Mouse (Mus musculus) olfactory bulb, adult 2 months (tissue): ENCODE measurements around the gene Parp3. TPM values are rescaled to one million over a fixed set of nuclear protein-coding genes. Genes with fewer than 3 reads are reported as not detected.
A peak's percentile ranks its signal among the peaks of the same experiment; 100 is the strongest.

Source experiments
- H3K27ac ChIP-seq: fragments of 200-500 bp; 2 replicates; pipeline ENCODE4 v1.5.1; 2012; ENCODE audit warnings: low read depth, low read length; ENCODE audit not compliant: insufficient read depth
- H3K4me1 ChIP-seq: fragments of 200-500 bp; 2 replicates; pipeline ENCODE4 v1.6.1; 2012; ENCODE audit warnings: low read length; ENCODE audit not compliant: control insufficient read depth, insufficient read depth
- H3K4me3 ChIP-seq: fragments of 200-500 bp; 2 replicates; pipeline ENCODE4 v1.5.1; 2012; ENCODE audit warnings: mild to moderate bottlenecking, low read depth, low read length, moderate library complexity; ENCODE audit not compliant: insufficient read depth
- CTCF ChIP-seq: fragments of 200-500 bp; IDR thresholded peaks from 2 replicates; pipeline ENCODE4 v1.5.1; 2012; ENCODE audit warnings: low read depth, mild to moderate bottlenecking, low read length, moderate library complexity; ENCODE audit not compliant: insufficient read depth
- POLR2A ChIP-seq: fragments of 200-500 bp; IDR thresholded peaks from 2 replicates; pipeline ENCODE4 v1.6.1; 2012; ENCODE audit warnings: mild to moderate bottlenecking, low read depth, low read length, moderate library complexity; ENCODE audit not compliant: insufficient read depth
- WGBS: fragments of 180-500 bp; shearing (Covaris S2); methylation state at CpG from one replicate; pipeline ENCODE4 v1.1.7; 2018; 5-methylcytosine and 5-hydroxymethylcytosine counted together
- polyA plus RNA-seq: library from polyadenylated mRNA; stranded (reverse); fragments of >200 nt; gene quantifications from 2 replicates; pipeline ENCODE4 v1.2.4, GENCODE M21; 2012; ENCODE audit warnings: low replicate concordance; ENCODE audit not compliant: missing spikeins, insufficient read depth, insufficient read length

Gene Parp3
- polyA plus RNA-seq, 1 experiment: not detected

GRCm38 (mm10) chr9:106475663-106476001 is 1.1 kb downstream of the Parp3 start, which contains the start of gene Rrp9:
Gene Rrp9, plus strand, starts transcription at chr9:106475963.
- Histone ChIP-seq H3K27ac (no peak within 1 kb of the TSS), H3K4me1 (peaks cover 46% of the 10 kb centered on the region), H3K4me3 (no peak within 1 kb of the TSS)
- 86% methylated on average over 10 of the region's 10 CpGs for WGBS
- TF ChIP-seq POLR2A: no peak
- no peak for TF ChIP-seq CTCF

- H3K4me1 ChIP-seq: peaks cover 46% of the 10 kb centered on the region
- TF ChIP-seq POLR2A (no peak), CTCF (no peak)
- no peak overlapping the region for H3K4me3 ChIP-seq
- 67% methylated on average over 7 of the region's 7 CpGs for WGBS
- no peak overlapping the region for H3K27ac ChIP-seq
Observed at GRCm38 (mm10) chr9:106475046-106475445, 1.7 kb downstream of the Parp3 start.

GRCm38 (mm10) chr9:106474456-106474855 is 2.3 kb downstream of the Parp3 start:
- peaks cover 46% of the 10 kb centered on the region for H3K4me1 ChIP-seq
- no peak overlapping the region for H3K4me3 ChIP-seq
- 11% methylated on average over 6 of the region's 6 CpGs for WGBS
- TF ChIP-seq POLR2A (no peak), CTCF (peak; percentile 45; the same call in 1 of the 2 replicates)
- H3K27ac ChIP-seq: no peak overlapping the region

GRCm38 (mm10) chr9:106473753-106474105 is 3.0 kb downstream of the Parp3 start:
- Histone ChIP-seq H3K4me1 (peaks cover 46% of the 10 kb centered on the region), H3K4me3 (no peak overlapping the region), H3K27ac (no peak overlapping the region)
- TF ChIP-seq POLR2A (no peak), CTCF (no peak)
- 77% methylated on average over 5 of the region's 5 CpGs for WGBS

GRCm38 (mm10) chr9:106473081-106473752 is 3.5 kb downstream of the Parp3 start:
- TF ChIP-seq CTCF (no peak), POLR2A (no peak)
- Histone ChIP-seq H3K4me3 (no peak overlapping the region), H3K4me1 (peaks cover 45% of the 10 kb centered on the region), H3K27ac (no peak overlapping the region)
- 93% methylated on average over 16 of the region's 16 CpGs for WGBS

- Histone ChIP-seq H3K4me3 (no peak overlapping the region), H3K27ac (no peak overlapping the region), H3K4me1 (peaks cover 42% of the 10 kb centered on the region)
- no peak for TF ChIP-seq POLR2A
- no peak for TF ChIP-seq CTCF
- 75% methylated on average over 4 of the region's 4 CpGs for WGBS
Observed at GRCm38 (mm10) chr9:106472321-106472720, 4.4 kb downstream of the Parp3 start.

- no peak for TF ChIP-seq CTCF
- no peak for TF ChIP-seq POLR2A
- peak overlapping the region; percentile 10; the same call in 1 of the 2 replicates for H3K27ac ChIP-seq
- no peak overlapping the region for H3K4me3 ChIP-seq
- WGBS: 27% methylated on average over 5 of the region's 5 CpGs
- peaks cover 42% of the 10 kb centered on the region for H3K4me1 ChIP-seq
Observed at GRCm38 (mm10) chr9:106471892-106472291, 4.9 kb downstream of the Parp3 start.

- 64% methylated on average over 14 of the region's 14 CpGs for WGBS
- H3K4me3 ChIP-seq: no peak overlapping the region
- peaks cover 38% of the 10 kb centered on the region for H3K4me1 ChIP-seq
- H3K27ac ChIP-seq: peak overlapping the region; percentile 10; the same call in 1 of the 2 replicates
- no peak for TF ChIP-seq CTCF
- no peak for TF ChIP-seq POLR2A
Observed at GRCm38 (mm10) chr9:106470991-106471750, 5.6 kb downstream of the Parp3 start.

DNA sequence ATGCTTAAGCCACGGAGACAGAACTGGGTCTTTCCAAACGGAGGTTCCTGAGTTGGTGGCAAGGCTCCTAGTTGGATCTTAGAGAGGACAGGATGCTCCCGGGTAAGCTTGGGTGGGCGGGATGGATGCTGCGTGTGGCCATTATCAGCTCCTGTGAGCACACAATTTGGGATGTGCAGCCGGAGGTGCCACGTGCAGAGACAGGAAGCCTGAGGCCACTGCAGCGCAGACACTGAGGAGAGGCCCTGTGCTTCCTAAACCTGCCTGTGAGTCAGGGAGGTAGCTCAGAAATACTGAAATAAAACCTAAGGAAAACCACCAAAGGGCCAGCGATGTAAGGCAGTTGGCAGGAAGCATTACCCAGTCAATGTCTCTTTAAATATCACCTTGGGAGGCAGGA is 7.0 kb downstream of the Parp3 start:
- no peak for TF ChIP-seq POLR2A
- no peak for TF ChIP-seq CTCF
- peaks cover 36% of the 10 kb centered on the region for H3K4me1 ChIP-seq
- no peak overlapping the region for H3K4me3 ChIP-seq
- no peak overlapping the region for H3K27ac ChIP-seq
- WGBS: 72% methylated on average over 9 of the region's 9 CpGs

GRCm38 (mm10) chr9:106469317-106469716 is 7.4 kb downstream of the Parp3 start:
- TF ChIP-seq CTCF (no peak), POLR2A (no peak)
- Histone ChIP-seq H3K4me1 (peaks cover 36% of the 10 kb centered on the region), H3K27ac (no peak overlapping the region), H3K4me3 (no peak overlapping the region)
- 74% methylated on average over 6 of the region's 6 CpGs for WGBS
